Mouse (Mus musculus): ENCODE measurements around the gene Lmntd1. TPM values are rescaled to one million over a fixed set of nuclear protein-coding genes. Genes with fewer than 3 reads are reported as not detected.
A peak's percentile ranks its signal among the peaks of the same experiment; 100 is the strongest.

Lmntd1 gene
- polyA plus RNA-seq, 1 experiment from 2014 or later, result 1.3 TPM

GRCm38 (mm10) chr6:145579761-145580160, 34.4 kb downstream of the Lmntd1 start:
- ATAC-seq (ENCODE audit: low FRiP score, low TSS enrichment), result no peak
- Histone ChIP-seq H3K9me3 (ENCODE audit: control insufficient read depth, low read length) (no peaks in the 10 kb centered on the region), H3K9ac (replicated peaks; ENCODE audit: low read length) (no peak overlapping the region), H3K36me3 (ENCODE audit: control insufficient read depth, insufficient read depth, low read length) (no peaks in the 10 kb centered on the region), H3K4me2 (ENCODE audit: low read length) (no peak overlapping the region), H3K27ac (replicated peaks; ENCODE audit: low read depth, low read length) (no peak overlapping the region), H3K27me3 (ENCODE audit: control insufficient read depth, insufficient read depth, low read length) (no peaks in the 10 kb centered on the region), H3K4me1 (ENCODE audit: control insufficient read depth, insufficient read depth, low read length) (peaks cover 11% of the 10 kb centered on the region; the same call in 1 of the 2 replicates), H3K4me3 (replicated peaks; ENCODE audit: low read depth, low read length) (no peak overlapping the region)
- WGBS, result 88% methylated on average over 3 of the region's 3 CpGs
- no peak for DNase-seq

DNA sequence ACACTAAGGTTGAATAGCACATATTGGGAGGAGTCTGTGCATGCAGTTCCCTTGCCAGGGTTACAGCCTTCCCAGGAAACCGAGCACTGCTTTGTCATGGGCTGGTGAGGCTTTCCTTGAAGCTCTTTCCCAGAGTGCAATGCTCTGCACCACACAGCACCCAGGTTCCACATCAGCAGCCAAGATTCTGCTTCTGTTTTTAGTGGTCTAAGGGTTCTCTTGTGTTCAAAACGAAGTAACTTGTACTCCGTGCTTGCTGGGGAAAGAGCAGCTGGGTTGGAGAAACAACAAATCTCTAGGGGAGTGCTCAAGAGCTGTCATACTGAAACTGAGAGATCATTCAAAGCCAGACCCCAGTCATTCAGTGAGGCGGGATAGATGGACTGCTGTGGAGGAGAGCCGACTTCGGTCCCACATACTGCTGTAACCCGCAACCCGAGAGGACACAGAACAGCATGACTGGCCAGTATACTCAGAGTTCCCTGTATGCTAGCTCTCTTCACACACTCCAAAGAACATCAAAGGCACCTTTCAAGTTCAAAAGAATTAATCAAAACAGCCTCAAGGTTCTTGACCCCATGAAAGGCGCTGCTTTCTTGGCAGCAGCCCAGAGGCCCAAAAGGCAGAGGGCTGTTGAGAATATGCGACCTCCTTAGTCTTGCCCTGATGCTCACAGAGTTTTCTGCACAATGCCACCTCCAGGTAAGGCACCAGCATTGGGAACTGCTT, 35.5 kb downstream of the Lmntd1 start:
- Histone ChIP-seq H3K4me3 (replicated peaks; ENCODE audit: low read depth, low read length) (no peak overlapping the region), H3K36me3 (ENCODE audit: control insufficient read depth, insufficient read depth, low read length) (no peaks in the 10 kb centered on the region), H3K4me1 (ENCODE audit: control insufficient read depth, insufficient read depth, low read length) (peaks cover 11% of the 10 kb centered on the region; the same call in 1 of the 2 replicates), H3K27ac (replicated peaks; ENCODE audit: low read depth, low read length) (peak overlapping the region; percentile 14), H3K27me3 (ENCODE audit: control insufficient read depth, insufficient read depth, low read length) (no peaks in the 10 kb centered on the region), H3K9me3 (ENCODE audit: control insufficient read depth, low read length) (no peaks in the 10 kb centered on the region), H3K9ac (replicated peaks; ENCODE audit: low read length) (no peak overlapping the region), H3K4me2 (ENCODE audit: low read length) (no peak overlapping the region)
- ATAC-seq (ENCODE audit: low FRiP score, low TSS enrichment), result no peak
- 28% methylated on average over 10 of the region's 10 CpGs for WGBS
- DNase-seq, result peak; percentile 56

GRCm38 (mm10) chr6:145576762-145577161, 37.4 kb downstream of the Lmntd1 start:
- Histone ChIP-seq H3K36me3 (ENCODE audit: control insufficient read depth, insufficient read depth, low read length) (no peaks in the 10 kb centered on the region), H3K4me2 (ENCODE audit: low read length) (no peak overlapping the region), H3K9ac (replicated peaks; ENCODE audit: low read length) (no peak overlapping the region), H3K9me3 (ENCODE audit: control insufficient read depth, low read length) (no peaks in the 10 kb centered on the region), H3K27ac (replicated peaks; ENCODE audit: low read depth, low read length) (no peak overlapping the region), H3K4me1 (ENCODE audit: control insufficient read depth, insufficient read depth, low read length) (peaks cover 11% of the 10 kb centered on the region; the same call in 1 of the 2 replicates), H3K27me3 (ENCODE audit: control insufficient read depth, insufficient read depth, low read length) (no peaks in the 10 kb centered on the region), H3K4me3 (replicated peaks; ENCODE audit: low read depth, low read length) (no peak overlapping the region)
- no peak for DNase-seq
- WGBS, result 95% methylated on average over 4 of the region's 4 CpGs
- no peak for ATAC-seq (ENCODE audit: low FRiP score, low TSS enrichment)

- DNase-seq (no peak), ATAC-seq (ENCODE audit: low FRiP score, low TSS enrichment) (no peak)
- Histone ChIP-seq H3K4me2 (ENCODE audit: low read length) (no peak overlapping the region), H3K27ac (replicated peaks; ENCODE audit: low read depth, low read length) (no peak overlapping the region), H3K4me1 (ENCODE audit: control insufficient read depth, insufficient read depth, low read length) (0 out of 2 replicates have a peak, but pooled peaks cover 3% of the 10 kb centered on the region), H3K36me3 (ENCODE audit: control insufficient read depth, insufficient read depth, low read length) (no peaks in the 10 kb centered on the region), H3K9me3 (ENCODE audit: control insufficient read depth, low read length) (no peaks in the 10 kb centered on the region), H3K4me3 (replicated peaks; ENCODE audit: low read depth, low read length) (no peak overlapping the region), H3K27me3 (ENCODE audit: control insufficient read depth, insufficient read depth, low read length) (no peaks in the 10 kb centered on the region), H3K9ac (replicated peaks; ENCODE audit: low read length) (no peak overlapping the region)
- WGBS, result 87% methylated on average over 6 of the region's 6 CpGs
Measured at GRCm38 (mm10) chr6:145573250-145574013, 40.7 kb downstream of the Lmntd1 start.

DNA sequence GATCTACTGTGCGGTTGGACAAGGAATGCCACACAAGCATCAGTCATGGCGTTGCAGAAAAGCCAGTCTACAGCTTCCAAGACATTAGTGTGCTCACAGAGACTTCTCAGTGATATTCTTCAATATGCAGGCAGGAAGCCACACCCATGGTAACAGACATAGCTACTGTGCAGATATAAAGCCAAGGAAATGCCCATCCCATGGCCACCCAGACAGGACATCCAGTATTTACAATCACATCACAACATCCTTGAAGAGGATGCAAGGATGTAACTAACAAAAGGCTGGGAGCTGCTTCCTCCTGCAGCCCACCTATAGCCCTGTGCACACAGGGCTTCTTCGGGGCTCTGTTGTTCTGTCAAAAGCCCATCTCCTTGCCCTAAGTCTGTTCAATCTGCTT, 45.4 kb downstream of the Lmntd1 start:
- H3K4me2 ChIP-seq (ENCODE audit: low read length), result no peak overlapping the region
- no peaks in the 10 kb centered on the region for H3K36me3 ChIP-seq (ENCODE audit: control insufficient read depth, insufficient read depth, low read length)
- no peak overlapping the region for H3K9ac ChIP-seq (replicated peaks; ENCODE audit: low read length)
- H3K4me3 ChIP-seq (replicated peaks; ENCODE audit: low read depth, low read length), result no peak overlapping the region
- H3K27ac ChIP-seq (replicated peaks; ENCODE audit: low read depth, low read length), result no peak overlapping the region
- H3K4me1 ChIP-seq (ENCODE audit: control insufficient read depth, insufficient read depth, low read length), result no peaks in the 10 kb centered on the region
- ATAC-seq (ENCODE audit: low FRiP score, low TSS enrichment) (no peak), DNase-seq (no peak)
- WGBS, result 94% methylated on average over 3 of the region's 3 CpGs
- no peaks in the 10 kb centered on the region for H3K27me3 ChIP-seq (ENCODE audit: control insufficient read depth, insufficient read depth, low read length)
- no peaks in the 10 kb centered on the region for H3K9me3 ChIP-seq (ENCODE audit: control insufficient read depth, low read length)

DNA sequence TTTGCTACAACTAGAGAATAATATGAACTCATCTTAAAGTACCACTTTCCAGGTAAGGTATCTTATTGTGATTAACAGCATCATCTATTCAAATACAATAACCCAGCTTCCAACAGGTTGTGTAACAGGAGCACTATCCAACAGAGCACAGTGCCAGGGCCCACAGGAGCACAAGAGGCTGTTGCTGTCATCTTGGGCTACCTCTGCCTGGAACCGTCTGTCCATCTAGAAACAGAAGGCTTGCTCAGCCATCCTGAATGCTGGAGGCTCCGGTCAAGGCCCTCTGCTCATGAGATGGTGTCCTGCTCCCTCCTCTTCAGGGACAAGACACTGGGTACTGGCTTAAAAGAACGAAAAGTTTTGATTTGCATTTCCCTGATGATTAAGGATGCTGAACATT, 46.3 kb downstream of the Lmntd1 start:
- Histone ChIP-seq H3K9me3 (ENCODE audit: control insufficient read depth, low read length) (no peaks in the 10 kb centered on the region), H3K4me2 (ENCODE audit: low read length) (no peak overlapping the region), H3K9ac (replicated peaks; ENCODE audit: low read length) (no peak overlapping the region)

GRCm38 (mm10) chr6:145567296-145567695, 46.8 kb downstream of the Lmntd1 start:
- no peak for ATAC-seq (ENCODE audit: low FRiP score, low TSS enrichment)
- Histone ChIP-seq H3K4me3 (replicated peaks; ENCODE audit: low read depth, low read length) (no peak overlapping the region), H3K36me3 (ENCODE audit: control insufficient read depth, insufficient read depth, low read length) (no peaks in the 10 kb centered on the region), H3K27me3 (ENCODE audit: control insufficient read depth, insufficient read depth, low read length) (no peaks in the 10 kb centered on the region), H3K27ac (replicated peaks; ENCODE audit: low read depth, low read length) (no peak overlapping the region), H3K4me1 (ENCODE audit: control insufficient read depth, insufficient read depth, low read length) (no peaks in the 10 kb centered on the region), H3K9ac (replicated peaks; ENCODE audit: low read length) (no peak overlapping the region), H3K4me2 (ENCODE audit: low read length) (no peak overlapping the region), H3K9me3 (ENCODE audit: control insufficient read depth, low read length) (no peaks in the 10 kb centered on the region)
- 76% methylated on average over 8 of the region's 8 CpGs for WGBS
- no peak for DNase-seq

More for the DNA sequence above, 46.3 kb downstream of the Lmntd1 start:
- Histone ChIP-seq H3K4me3 (replicated peaks; ENCODE audit: low read depth, low read length) (no peak overlapping the region), H3K27ac (replicated peaks; ENCODE audit: low read depth, low read length) (no peak overlapping the region), H3K27me3 (ENCODE audit: control insufficient read depth, insufficient read depth, low read length) (no peaks in the 10 kb centered on the region), H3K4me1 (ENCODE audit: control insufficient read depth, insufficient read depth, low read length) (no peaks in the 10 kb centered on the region), H3K36me3 (ENCODE audit: control insufficient read depth, insufficient read depth, low read length) (no peaks in the 10 kb centered on the region)
- ATAC-seq (ENCODE audit: low FRiP score, low TSS enrichment) (no peak), DNase-seq (no peak)
- 81% methylated on average over 3 of the region's 3 CpGs for WGBS

DNA sequence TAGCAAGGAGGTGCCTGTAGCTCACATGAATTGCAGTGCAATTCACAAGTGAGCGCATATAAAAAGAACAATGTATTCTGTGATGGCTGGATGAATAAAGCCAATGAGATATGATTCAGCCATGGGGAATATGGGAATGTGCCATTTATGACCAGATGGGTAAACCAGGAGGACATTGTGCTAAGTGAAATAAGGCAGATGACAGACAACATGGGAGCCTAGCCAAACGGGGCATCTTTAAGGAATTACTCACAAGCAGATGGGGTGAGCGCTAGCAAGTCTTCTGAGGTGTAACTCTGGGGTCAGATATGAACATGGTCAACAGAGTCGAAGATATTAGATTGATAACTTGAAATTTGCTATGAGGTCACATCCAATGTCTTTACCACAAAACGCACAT, 48.5 kb downstream of the Lmntd1 start:
- ATAC-seq (ENCODE audit: low FRiP score, low TSS enrichment), result no peak
- no peak overlapping the region for H3K4me2 ChIP-seq (ENCODE audit: low read length)
- no peaks in the 10 kb centered on the region for H3K4me1 ChIP-seq (ENCODE audit: control insufficient read depth, insufficient read depth, low read length)
- no peaks in the 10 kb centered on the region for H3K36me3 ChIP-seq (ENCODE audit: control insufficient read depth, insufficient read depth, low read length)
- H3K9me3 ChIP-seq (ENCODE audit: control insufficient read depth, low read length), result no peaks in the 10 kb centered on the region
- no peaks in the 10 kb centered on the region for H3K27me3 ChIP-seq (ENCODE audit: control insufficient read depth, insufficient read depth, low read length)
- no peak for DNase-seq
- 97% methylated on average over 5 of the region's 5 CpGs for WGBS
- no peak overlapping the region for H3K4me3 ChIP-seq (replicated peaks; ENCODE audit: low read depth, low read length)
- H3K9ac ChIP-seq (replicated peaks; ENCODE audit: low read length), result no peak overlapping the region
- H3K27ac ChIP-seq (replicated peaks; ENCODE audit: low read depth, low read length), result no peak overlapping the region

DNA sequence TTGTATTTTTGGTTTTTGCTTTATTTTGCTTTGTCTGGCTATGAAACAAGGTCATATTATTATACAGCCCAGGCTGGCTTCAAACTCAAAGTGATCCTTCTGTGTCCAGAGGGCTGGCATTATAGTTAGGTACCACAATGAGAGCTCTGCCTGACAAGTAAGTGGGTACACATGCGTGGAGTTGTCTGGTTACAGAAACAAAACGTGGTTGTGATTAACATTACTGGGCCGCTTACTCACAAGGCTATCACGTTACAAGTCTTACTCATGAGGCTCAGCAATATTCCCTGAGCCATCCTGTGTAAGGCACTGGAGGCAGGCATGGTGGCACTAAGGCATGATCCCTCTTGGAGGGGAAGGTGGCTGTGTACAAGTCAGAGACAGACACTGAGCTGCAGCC, 49.4 kb downstream of the Lmntd1 start:
- ATAC-seq (ENCODE audit: low FRiP score, low TSS enrichment) (no peak), DNase-seq (no peak)
- Histone ChIP-seq H3K36me3 (ENCODE audit: control insufficient read depth, insufficient read depth, low read length) (no peaks in the 10 kb centered on the region), H3K9me3 (ENCODE audit: control insufficient read depth, low read length) (no peaks in the 10 kb centered on the region), H3K27ac (replicated peaks; ENCODE audit: low read depth, low read length) (no peak overlapping the region), H3K4me1 (ENCODE audit: control insufficient read depth, insufficient read depth, low read length) (no peaks in the 10 kb centered on the region), H3K9ac (replicated peaks; ENCODE audit: low read length) (no peak overlapping the region), H3K4me3 (replicated peaks; ENCODE audit: low read depth, low read length) (no peak overlapping the region), H3K4me2 (ENCODE audit: low read length) (no peak overlapping the region), H3K27me3 (ENCODE audit: control insufficient read depth, insufficient read depth, low read length) (no peaks in the 10 kb centered on the region)
- 87% methylated on average over 4 of the region's 4 CpGs for WGBS
